Mouse (Mus musculus): ENCODE measurements around the gene Uroc1. TPM values are rescaled to one million over a fixed set of nuclear protein-coding genes. Genes with fewer than 3 reads are reported as not detected.

Uroc1 gene
- polyA plus RNA-seq, 1 experiment from 2014 or later = 0.04 TPM

GRCm38 (mm10) chr6:90411926-90412325, 78.8 kb downstream of the Uroc1 start:
- no peaks in the 10 kb centered on the region; the same call in 1 of the 2 replicates for H3K36me3 ChIP-seq (ENCODE audit: control insufficient read depth, insufficient read depth)
- no peak overlapping the region for H3K9ac ChIP-seq (ENCODE audit: low read depth, low read length)
- H3K27ac ChIP-seq (ENCODE audit: low read depth, low read length) = no peak overlapping the region
- WGBS = 72% methylated on average over 7 of the region's 7 CpGs
- no peaks in the 10 kb centered on the region for H3K9me3 ChIP-seq (ENCODE audit: control insufficient read depth)
- no peak for ATAC-seq
- no peak overlapping the region for H3K4me2 ChIP-seq (replicated peaks; ENCODE audit: low read depth)
- H3K4me1 ChIP-seq (replicated peaks; ENCODE audit: control insufficient read depth, insufficient read depth, low read length) = no peaks in the 10 kb centered on the region
- no peak overlapping the region for H3K4me3 ChIP-seq (ENCODE audit: low read depth, low read length)
- no peak for TF ChIP-seq CTCF (IDR thresholded peaks at IDR 0.05; ENCODE audit: low read depth)
- no peaks in the 10 kb centered on the region for H3K27me3 ChIP-seq (replicated peaks; ENCODE audit: control insufficient read depth, insufficient read depth, low read length)

Other genes starting within 250 kb of the Uroc1 start
- not detected in 2 replicates for gene Vmn1r50, start 231.9 kb upstream of the Uroc1 start, polyA plus RNA-seq (2015; fragmentation: Nextera tagmentation; extraction: Ambion mirVana)
- gene Vmn1r51, start 210.7 kb upstream of the Uroc1 start, polyA plus RNA-seq (2015; fragmentation: Nextera tagmentation; extraction: Ambion mirVana) = 0.04 and 0.05 TPM in 2 replicates
- gene Vmn1r52, start 158.5 kb upstream of the Uroc1 start, polyA plus RNA-seq (2015; fragmentation: Nextera tagmentation; extraction: Ambion mirVana) = not detected in 2 replicates
- not detected in 2 replicates for gene V1ra8, start 130.5 kb upstream of the Uroc1 start, polyA plus RNA-seq (2015; fragmentation: Nextera tagmentation; extraction: Ambion mirVana)
- gene Vmn1r53, start 108.8 kb upstream of the Uroc1 start, polyA plus RNA-seq (2015; fragmentation: Nextera tagmentation; extraction: Ambion mirVana) = not detected in 2 replicates
- gene Vmn1r54, start 87.0 kb upstream of the Uroc1 start, polyA plus RNA-seq (2015; fragmentation: Nextera tagmentation; extraction: Ambion mirVana) = not detected in 2 replicates
- not detected in 2 replicates for gene BC048671, start 32.1 kb upstream of the Uroc1 start, polyA plus RNA-seq (2015; fragmentation: Nextera tagmentation; extraction: Ambion mirVana)
- not detected in 2 replicates for gene Chst13, start 8.1 kb upstream of the Uroc1 start, polyA plus RNA-seq (2015; fragmentation: Nextera tagmentation; extraction: Ambion mirVana)
- 5.0 and 5.3 TPM in 2 replicates for gene Zxdc, start 36.2 kb downstream of the Uroc1 start, polyA plus RNA-seq (2015; fragmentation: Nextera tagmentation; extraction: Ambion mirVana)
- gene Cfap100, start 95.5 kb downstream of the Uroc1 start, polyA plus RNA-seq (2015; fragmentation: Nextera tagmentation; extraction: Ambion mirVana) = 0.07 TPM in 1 of 2 replicates, not detected in the other
- gene Klf15, start 129.3 kb downstream of the Uroc1 start, polyA plus RNA-seq (2015; fragmentation: Nextera tagmentation; extraction: Ambion mirVana) = 0.51 and 0.86 TPM in 2 replicates
- 12.1 and 15.6 TPM in 2 replicates for gene Aldh1l1, start 153.1 kb downstream of the Uroc1 start, polyA plus RNA-seq (2015; fragmentation: Nextera tagmentation; extraction: Ambion mirVana)

Measured in intestine, postnatal 0 days (tissue).